Mouse (Mus musculus) limb, embryonic 15.5 days (tissue): Measurements from ENCODE around the gene Ccnd3. TPM values are rescaled to one million over a fixed set of nuclear protein-coding genes. Genes with fewer than 3 reads are reported as not detected.

Experiments
- ATAC-seq: fragments of 200-750 bp; cut with Nextera tagmentation; 2 replicates; pipeline ENCODE4 v1.8.0; 2017; ENCODE audit warnings: low read depth, moderate TSS enrichment; ENCODE audit not compliant: insufficient number of reproducible peaks, low FRiP score, low TSS enrichment
- H3K27ac ChIP-seq: fragments of 300-500 bp; sonication (generic); 2 replicates; pipeline ENCODE4 v1.5.1; 2015; ENCODE audit warnings: moderate library complexity, mild to moderate bottlenecking, inconsistent platforms
- H3K27me3 ChIP-seq: fragments of 300-500 bp; sonication (generic); 2 replicates; pipeline ENCODE4 v1.6.1; 2015; ENCODE audit warnings: inconsistent platforms
- H3K36me3 ChIP-seq: fragments of 300-500 bp; sonication (generic); 2 replicates; pipeline ENCODE4 v1.6.1; 2015; ENCODE audit warnings: inconsistent platforms
- H3K4me1 ChIP-seq: fragments of 300-500 bp; sonication (generic); 2 replicates; pipeline ENCODE4 v1.6.1; 2015; ENCODE audit warnings: inconsistent platforms
- H3K4me2 ChIP-seq: fragments of 300-500 bp; sonication (generic); 2 replicates; pipeline ENCODE4 v1.6.1; 2015; ENCODE audit warnings: mild to moderate bottlenecking, inconsistent platforms
- H3K4me3 ChIP-seq: fragments of 300-500 bp; sonication (generic); 2 replicates; pipeline ENCODE4 v1.5.1; 2015; ENCODE audit warnings: mild to moderate bottlenecking, inconsistent platforms
- H3K9ac ChIP-seq: fragments of 300-500 bp; sonication (generic); 2 replicates; pipeline ENCODE4 v1.6.1; 2015; ENCODE audit warnings: inconsistent platforms
- H3K9me3 ChIP-seq: fragments of 300-500 bp; sonication (generic); 2 replicates; pipeline ENCODE4 v1.6.1; 2016; ENCODE audit warnings: inconsistent platforms
- WGBS: fragments of 180-500 bp; shearing (Covaris S2); methylation state at CpG from one replicate; pipeline ENCODE4 v1.1.7; 2015; 5-methylcytosine and 5-hydroxymethylcytosine counted together
- polyA plus RNA-seq: library from polyadenylated mRNA; unstranded; fragments of >200 nt; fragmentation: Nextera tagmentation; extraction: Ambion mirVana; gene quantifications from 2 replicates; pipeline ENCODE4 v1.2.1, GENCODE M21; 2015

The Ccnd3 gene
- polyA plus RNA-seq, 1 experiment from 2014 or later, result 499 TPM

DNA sequence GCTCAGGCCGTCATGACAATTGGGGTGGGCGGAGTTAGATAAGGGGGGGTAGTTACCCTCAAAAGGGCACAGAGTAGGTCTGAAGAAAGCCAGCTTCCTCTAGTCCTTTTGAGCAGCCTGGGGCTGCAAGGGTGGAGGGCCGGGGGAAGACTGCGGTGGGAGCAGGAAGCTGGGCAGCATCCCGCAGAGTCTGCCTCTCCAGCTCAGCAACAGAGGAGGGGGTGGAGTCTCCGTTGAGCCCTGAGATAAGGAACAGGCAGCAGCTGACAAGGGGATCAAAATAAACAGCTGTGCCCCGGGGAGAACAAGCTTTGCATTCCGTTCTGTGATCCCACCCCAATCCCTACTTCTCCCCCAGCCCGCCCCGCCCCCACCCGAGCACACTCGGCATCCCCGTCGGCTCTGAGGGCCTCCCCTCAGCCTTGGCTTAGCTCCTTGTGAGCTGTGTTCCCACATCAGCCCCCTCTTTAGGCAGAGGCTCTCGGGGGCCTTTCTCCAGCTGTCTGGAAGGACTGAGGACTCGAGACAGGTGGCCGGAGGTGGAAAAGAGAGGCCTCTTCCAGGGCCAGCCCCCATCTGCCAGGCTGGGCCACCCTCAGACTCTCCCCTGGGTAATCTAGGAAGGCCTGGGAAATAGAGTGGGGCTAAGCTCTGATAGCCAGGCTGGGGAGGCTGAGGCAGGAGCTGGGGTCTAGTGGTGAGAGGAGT, 16.9 kb downstream of the Ccnd3 start:
- 3% methylated on average over 17 of the region's 17 CpGs for WGBS
- Histone ChIP-seq H3K36me3 (no peaks in the 10 kb centered on the region), H3K27ac (peak overlapping the region; percentile 92), H3K4me2 (peak overlapping the region; percentile 31), H3K9ac (no peak overlapping the region; the same call in 1 of the 2 replicates), H3K4me1 (peaks cover 67% of the 10 kb centered on the region), H3K27me3 (no peaks in the 10 kb centered on the region), H3K9me3 (no peaks in the 10 kb centered on the region), H3K4me3 (peak overlapping the region; percentile 11; the same call in 1 of the 2 replicates)
- ATAC-seq, result peak; percentile 82

- Histone ChIP-seq H3K4me3 (no peak overlapping the region), H3K9ac (no peak overlapping the region), H3K9me3 (no peaks in the 10 kb centered on the region), H3K4me2 (0 out of 2 replicates have a peak overlapping the region, but pooled peaks have one; percentile 31), H3K27me3 (no peaks in the 10 kb centered on the region), H3K27ac (peak overlapping the region; percentile 92), H3K4me1 (peaks cover 74% of the 10 kb centered on the region), H3K36me3 (no peaks in the 10 kb centered on the region)
- WGBS, result 49% methylated on average over 4 of the region's 4 CpGs
- ATAC-seq, result no peak
Observed at GRCm38 (mm10) chr17:47522536-47522935, 17.7 kb downstream of the Ccnd3 start.

GRCm38 (mm10) chr17:47523211-47523682, 18.4 kb downstream of the Ccnd3 start:
- WGBS, result 61% methylated on average over 18 of the region's 18 CpGs
- Histone ChIP-seq H3K36me3 (no peaks in the 10 kb centered on the region), H3K27me3 (no peaks in the 10 kb centered on the region), H3K9me3 (no peaks in the 10 kb centered on the region), H3K27ac (peak overlapping the region; percentile 92), H3K4me2 (no peak overlapping the region), H3K9ac (no peak overlapping the region), H3K4me1 (peaks cover 74% of the 10 kb centered on the region), H3K4me3 (no peak overlapping the region)
- ATAC-seq, result no peak

- no peak overlapping the region for H3K9ac ChIP-seq
- 0 out of 2 replicates have a peak overlapping the region, but pooled peaks have one; percentile 92 for H3K27ac ChIP-seq
- H3K4me2 ChIP-seq, result no peak overlapping the region
- ATAC-seq, result no peak
- WGBS, result 71% methylated on average over 8 of the region's 8 CpGs
- peaks cover 74% of the 10 kb centered on the region for H3K4me1 ChIP-seq
- H3K27me3 ChIP-seq, result no peaks in the 10 kb centered on the region
- no peaks in the 10 kb centered on the region for H3K9me3 ChIP-seq
- no peaks in the 10 kb centered on the region for H3K36me3 ChIP-seq
- H3K4me3 ChIP-seq, result no peak overlapping the region
Observed at GRCm38 (mm10) chr17:47524055-47524454, 19.2 kb downstream of the Ccnd3 start.

GRCm38 (mm10) chr17:47524991-47525390, 20.1 kb downstream of the Ccnd3 start:
- H3K27me3 ChIP-seq, result no peaks in the 10 kb centered on the region
- peak overlapping the region; percentile 65; the same call in 1 of the 2 replicates for H3K27ac ChIP-seq
- WGBS, result 83% methylated on average over 6 of the region's 6 CpGs
- H3K4me2 ChIP-seq, result no peak overlapping the region
- H3K4me1 ChIP-seq, result peaks cover 73% of the 10 kb centered on the region
- no peak overlapping the region for H3K4me3 ChIP-seq
- no peaks in the 10 kb centered on the region for H3K9me3 ChIP-seq
- no peak overlapping the region for H3K9ac ChIP-seq
- no peak for ATAC-seq
- no peaks in the 10 kb centered on the region for H3K36me3 ChIP-seq

DNA sequence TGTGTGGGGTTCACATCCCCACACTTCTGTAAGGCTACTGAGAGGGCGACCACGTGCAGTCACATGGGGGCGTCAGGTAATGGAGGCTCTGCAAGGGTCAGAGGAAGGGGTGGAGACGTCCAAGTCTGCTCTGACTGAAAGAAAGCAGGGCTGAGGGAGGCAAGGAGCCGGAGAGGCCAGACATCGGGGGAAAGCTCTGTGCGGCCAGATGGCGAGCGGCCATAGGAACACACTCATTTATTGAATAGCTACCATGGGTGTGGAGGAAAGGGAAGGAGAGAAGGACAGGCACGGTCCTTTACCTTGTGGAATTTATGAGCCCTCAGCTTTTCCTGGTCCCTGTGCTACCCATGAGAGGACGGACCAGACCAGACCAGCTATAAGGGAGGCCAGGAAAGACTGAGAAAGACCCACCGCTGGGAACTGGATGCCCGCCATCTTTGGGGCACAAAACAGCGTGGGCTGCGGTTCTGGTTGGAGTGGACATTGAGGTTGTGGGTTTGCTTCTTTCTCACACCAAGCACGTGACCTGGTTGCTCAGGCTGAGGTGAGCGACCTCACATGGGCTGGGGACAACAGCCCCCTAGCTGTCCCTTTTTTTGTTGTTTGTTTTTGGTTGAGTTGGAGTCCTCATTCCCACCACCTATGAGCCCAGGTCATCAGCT, 22.1 kb downstream of the Ccnd3 start:
- H3K36me3 ChIP-seq, result no peaks in the 10 kb centered on the region
- H3K9ac ChIP-seq, result no peak overlapping the region
- H3K27ac ChIP-seq, result peak overlapping the region; percentile 96
- peaks cover 64% of the 10 kb centered on the region for H3K4me1 ChIP-seq
- WGBS, result 53% methylated on average over 17 of the region's 17 CpGs
- H3K9me3 ChIP-seq, result no peaks in the 10 kb centered on the region
- H3K4me3 ChIP-seq, result no peak overlapping the region
- ATAC-seq, result peak; percentile 72
- peak overlapping the region; percentile 24 for H3K4me2 ChIP-seq
- no peaks in the 10 kb centered on the region for H3K27me3 ChIP-seq

DNA sequence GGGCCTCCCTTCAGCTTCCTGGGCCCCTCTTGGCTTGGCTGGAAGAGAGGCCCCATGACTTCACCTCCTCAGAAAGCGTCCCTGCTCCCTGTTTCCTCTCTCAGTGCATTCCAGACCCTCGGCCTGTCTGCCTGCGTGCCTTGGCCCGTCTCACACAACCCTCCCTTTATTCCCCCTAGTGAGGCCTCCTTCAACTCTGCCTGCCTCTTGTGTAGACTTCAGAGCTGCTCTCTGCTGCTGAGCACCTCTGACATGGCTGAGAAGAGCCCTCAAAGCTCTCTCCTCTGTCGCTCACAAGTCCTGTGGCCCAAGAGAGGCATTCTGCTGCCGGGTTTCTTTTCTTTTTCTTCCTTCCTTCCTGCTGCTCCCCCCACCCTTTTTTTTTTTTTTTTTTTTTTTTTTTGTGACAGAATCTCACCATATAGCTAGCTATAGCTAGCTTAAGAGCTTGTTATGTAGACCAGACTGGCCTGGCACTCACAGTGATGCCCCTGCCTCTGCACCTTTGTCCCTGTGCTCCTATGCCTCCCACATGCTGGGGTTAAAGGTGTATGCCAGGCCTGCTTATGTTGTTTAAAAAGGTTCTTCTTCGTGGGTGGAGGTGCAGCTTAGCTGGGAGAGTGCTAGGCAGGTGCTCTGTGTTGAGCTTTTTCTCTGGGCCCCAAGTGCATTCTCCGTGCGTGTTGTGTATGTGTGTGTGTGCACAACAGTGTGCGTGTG, 22.9 kb downstream of the Ccnd3 start:
- Histone ChIP-seq H3K9ac (no peak overlapping the region), H3K4me2 (peak overlapping the region; percentile 24), H3K36me3 (no peaks in the 10 kb centered on the region), H3K9me3 (no peaks in the 10 kb centered on the region), H3K4me3 (no peak overlapping the region), H3K4me1 (peaks cover 57% of the 10 kb centered on the region), H3K27me3 (no peaks in the 10 kb centered on the region), H3K27ac (peak overlapping the region; percentile 96)
- 29% methylated on average over 10 of the region's 10 CpGs for WGBS
- ATAC-seq, result peak; percentile 86

GRCm38 (mm10) chr17:47528919-47529318, 24.1 kb downstream of the Ccnd3 start:
- no peak overlapping the region for H3K9ac ChIP-seq
- no peak overlapping the region for H3K4me2 ChIP-seq
- H3K27me3 ChIP-seq, result no peaks in the 10 kb centered on the region
- H3K4me1 ChIP-seq, result peaks cover 45% of the 10 kb centered on the region
- H3K4me3 ChIP-seq, result no peak overlapping the region
- no peaks in the 10 kb centered on the region for H3K9me3 ChIP-seq
- ATAC-seq, result no peak
- WGBS, result 70% methylated on average over 8 of the region's 8 CpGs
- H3K27ac ChIP-seq, result peak overlapping the region; percentile 96
- H3K36me3 ChIP-seq, result no peaks in the 10 kb centered on the region

DNA sequence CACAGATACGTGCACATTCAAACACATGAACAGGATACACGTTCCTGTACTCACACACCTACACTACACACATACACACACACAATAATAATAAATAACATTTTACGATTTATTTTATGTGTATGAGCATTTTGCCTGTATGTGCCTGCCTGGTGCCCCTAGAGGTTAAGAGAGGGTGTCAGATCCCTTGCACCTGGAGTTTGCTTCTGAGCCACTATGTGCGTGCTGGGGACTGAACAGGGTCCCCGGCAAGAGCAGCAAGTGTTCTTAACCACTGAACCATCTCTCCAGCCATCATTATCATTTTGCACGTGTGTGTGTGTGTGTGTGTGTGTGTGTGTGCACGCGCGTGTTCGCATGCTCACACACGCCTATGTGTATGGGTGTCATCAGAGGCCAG, 24.7 kb downstream of the Ccnd3 start:
- no peak for ATAC-seq

GRCm38 (mm10) chr17:47531387-47531818, 26.6 kb downstream of the Ccnd3 start:
- Histone ChIP-seq H3K27ac (no peak overlapping the region), H3K9me3 (no peaks in the 10 kb centered on the region), H3K4me2 (no peak overlapping the region), H3K4me1 (peaks cover 32% of the 10 kb centered on the region), H3K9ac (no peak overlapping the region), H3K4me3 (no peak overlapping the region), H3K36me3 (no peaks in the 10 kb centered on the region), H3K27me3 (no peaks in the 10 kb centered on the region)
- no peak for ATAC-seq
- WGBS, result 62% methylated on average over 10 of the region's 10 CpGs

More for the DNA sequence above, 24.7 kb downstream of the Ccnd3 start:
- H3K9ac ChIP-seq, result no peak overlapping the region
- WGBS, result 85% methylated on average over 11 of the region's 11 CpGs
- H3K9me3 ChIP-seq, result no peaks in the 10 kb centered on the region
- H3K27me3 ChIP-seq, result no peaks in the 10 kb centered on the region
- H3K27ac ChIP-seq, result no peak overlapping the region
- H3K4me2 ChIP-seq, result no peak overlapping the region
- peaks cover 40% of the 10 kb centered on the region for H3K4me1 ChIP-seq
- H3K36me3 ChIP-seq, result no peaks in the 10 kb centered on the region
- H3K4me3 ChIP-seq, result no peak overlapping the region

GRCm38 (mm10) chr17:47532364-47532763, 27.5 kb downstream of the Ccnd3 start:
- no peak overlapping the region for H3K27ac ChIP-seq
- H3K4me3 ChIP-seq, result no peak overlapping the region
- no peaks in the 10 kb centered on the region for H3K36me3 ChIP-seq
- H3K27me3 ChIP-seq, result no peaks in the 10 kb centered on the region
- H3K4me1 ChIP-seq, result peaks cover 23% of the 10 kb centered on the region
- ATAC-seq, result no peak
- no peak overlapping the region for H3K4me2 ChIP-seq
- no peaks in the 10 kb centered on the region for H3K9me3 ChIP-seq
- H3K9ac ChIP-seq, result no peak overlapping the region
- WGBS, result 96% methylated on average over 5 of the region's 5 CpGs
